Mouse (Mus musculus) left cerebral cortex, postnatal 36 days (tissue): Measurements from ENCODE around the gene Rln1. TPM values are rescaled to one million over a fixed set of nuclear protein-coding genes. Genes with fewer than 3 reads are reported as not detected.

Experiments used
- DNase-seq, 2 experiments: peaks; one replicate each; pipeline ENCODE4 v3.0.0; 2021 to 2022; ENCODE audit warnings: low spot score in 2 of 2, mixed read lengths in 1 of 2
- intact Hi-C: fragments of 180-260 bp; cut with DNase I; formaldehyde crosslinking; loops from one replicate; pipeline ENCODE4 v1.15.1; 2025
- total RNA-seq, 2 experiments: library from RNA; stranded (reverse); gene quantifications; 2 replicates each; pipeline ENCODE4 v1.2.3; 2021

The Rln1 gene
- total RNA-seq, 2 experiments from 2014 or later, result 1.2 to 1.5 TPM

GRCm38 (mm10) chr19:29308832-29309231 lies 25.6 kb downstream of the Rln1 start:
- intact Hi-C loops, result no loop called here
- DNase-seq, result no peak

- intact Hi-C loops, result no loop called here
- DNase-seq, result no peak
Measured at GRCm38 (mm10) chr19:29302119-29302518, 32.4 kb downstream of the Rln1 start.

- intact Hi-C loops, result no loop called here
- DNase-seq, result no peak
Measured at GRCm38 (mm10) chr19:29300919-29301318, 33.6 kb downstream of the Rln1 start.

- DNase-seq, result no peak
- intact Hi-C loops, result no loop called here
Measured at GRCm38 (mm10) chr19:29297366-29297765, 37.1 kb downstream of the Rln1 start.

- intact Hi-C loops, result no loop called here
- no peak for DNase-seq
Measured at GRCm38 (mm10) chr19:29296166-29296565, 38.3 kb downstream of the Rln1 start.

- intact Hi-C loops, result no loop called here
Measured at GRCm38 (mm10) chr19:29294756-29295155, 39.7 kb downstream of the Rln1 start.

GRCm38 (mm10) chr19:29292546-29292945 lies 41.9 kb downstream of the Rln1 start:
- intact Hi-C loops, result no loop called here
- DNase-seq, result no peak

More at GRCm38 (mm10) chr19:29294756-29295155, 39.7 kb downstream of the Rln1 start:
- no peak for DNase-seq

- no peak for DNase-seq
- intact Hi-C loops, result no loop called here
Measured at GRCm38 (mm10) chr19:29291532-29291931, 42.9 kb downstream of the Rln1 start.

GRCm38 (mm10) chr19:29287863-29288262 lies 46.6 kb downstream of the Rln1 start:
- intact Hi-C loops, result no loop called here
- no peak for DNase-seq

GRCm38 (mm10) chr19:29285451-29285869 lies 49.0 kb downstream of the Rln1 start:
- intact Hi-C loops, result no loop called here
- DNase-seq, result peak; percentile 36

Other genes starting within 250 kb of the Rln1 start
- gene Rcl1, start 233.3 kb downstream of the Rln1 start, total RNA-seq, result 10 to 100 TPM; 14.2 to 16.8 TPM
- 10 to 100 TPM; 28.0 to 38.6 TPM for gene Jak2, start 82.8 kb downstream of the Rln1 start, total RNA-seq
- under 1 TPM in 1 of 2 experiments, not detected in 1; 0.96 TPM for gene Insl6, start 9.3 kb downstream of the Rln1 start, total RNA-seq
- 10 to 100 TPM; 23.7 to 28.6 TPM for gene Plgrkt, start 32.7 kb upstream of the Rln1 start, total RNA-seq
- under 1 TPM; 0.97 to 0.99 TPM for gene Cd274, start 32.8 kb upstream of the Rln1 start, total RNA-seq
- gene Pdcd1lg2, start 76.2 kb upstream of the Rln1 start, total RNA-seq, result under 1 TPM; 0.20 to 0.32 TPM
- 10 to 100 TPM; 32.2 to 37.9 TPM for gene Ric1, start 187.6 kb upstream of the Rln1 start, total RNA-seq